Mouse (Mus musculus): Measurements from ENCODE around the gene Fgd1.

- TF ChIP-seq CTCF (conservative IDR thresholded peaks at IDR 0.05; ENCODE audit: insufficient read depth, insufficient read length, low read depth, low read length) (no peak), POLR2A (IDR thresholded peaks at IDR 0.05; ENCODE audit: low read depth, low read length) (no peak)
Observed at GRCm38 (mm10) chrX:151059346-151059745, 13.4 kb downstream of the Fgd1 start.
